Mouse (Mus musculus): ENCODE measurements around the gene Slc8b1. TPM values are rescaled to one million over a fixed set of nuclear protein-coding genes. Genes with fewer than 3 reads are reported as not detected.
A peak's percentile ranks its signal among the peaks of the same experiment; 100 is the strongest.

The Slc8b1 gene
- polyA plus RNA-seq (2014; fragmentation: Nextera tagmentation; extraction: Ambion mirVana), result 0.67 and 1.5 TPM in 2 replicates

- H3K4me2 ChIP-seq (ENCODE audit: low read length), result peak within 1 kb of the TSS; percentile 66
- no peaks in the 10 kb centered on the region for H3K9me3 ChIP-seq (replicated peaks; ENCODE audit: control insufficient read depth, low read length)
- WGBS, result under 1% methylated on average over 36 of the region's 36 CpGs
- peak; percentile 88 for DNase-seq (ENCODE audit: low spot score)
- peak; percentile 91 for ATAC-seq
- H3K4me1 ChIP-seq (ENCODE audit: control insufficient read depth, insufficient read depth, low read length), result peaks cover 6% of the 10 kb centered on the region
- no peaks in the 10 kb centered on the region for H3K36me3 ChIP-seq (ENCODE audit: control insufficient read depth, insufficient read depth, low read length)
- H3K4me3 ChIP-seq (ENCODE audit: low read depth, low read length), result peak within 1 kb of the TSS; percentile 34
- H3K9ac ChIP-seq (ENCODE audit: low read length), result peak within 1 kb of the TSS; percentile 43; the same call in 1 of the 2 replicates
- 0 out of 2 replicates have a peak, but pooled peaks cover 8% of the 10 kb centered on the region for H3K27me3 ChIP-seq (replicated peaks; ENCODE audit: control insufficient read depth, insufficient read depth, low read length)
- no peak within 1 kb of the TSS for H3K27ac ChIP-seq (ENCODE audit: low read depth, low read length)
These were observed at the start of gene Slc8b1 for GRCm38 (mm10) chr5:120510982-120511642. Gene Slc8b1 (plus strand): TSS chr5:120511168.

GRCm38 (mm10) chr5:120461902-120462301, 49.1 kb upstream of the Slc8b1 start:
- H3K4me2 ChIP-seq (ENCODE audit: low read length), result no peak overlapping the region
- no peaks in the 10 kb centered on the region for H3K9me3 ChIP-seq (replicated peaks; ENCODE audit: control insufficient read depth, low read length)
- no peaks in the 10 kb centered on the region for H3K36me3 ChIP-seq (ENCODE audit: control insufficient read depth, insufficient read depth, low read length)
- ATAC-seq (no peak), DNase-seq (ENCODE audit: low spot score) (no peak)
- no peaks in the 10 kb centered on the region for H3K4me1 ChIP-seq (ENCODE audit: control insufficient read depth, insufficient read depth, low read length)
- no peak overlapping the region for H3K4me3 ChIP-seq (ENCODE audit: low read depth, low read length)
- 76% methylated on average over 15 of the region's 15 CpGs for WGBS
- H3K27me3 ChIP-seq (replicated peaks; ENCODE audit: control insufficient read depth, insufficient read depth, low read length), result no peaks in the 10 kb centered on the region
- H3K9ac ChIP-seq (ENCODE audit: low read length), result no peak overlapping the region
- no peak overlapping the region for H3K27ac ChIP-seq (ENCODE audit: low read depth, low read length)

- Histone ChIP-seq H3K4me2 (ENCODE audit: low read length) (no peak overlapping the region), H3K27ac (ENCODE audit: low read depth, low read length) (no peak overlapping the region), H3K4me1 (ENCODE audit: control insufficient read depth, insufficient read depth, low read length) (no peaks in the 10 kb centered on the region), H3K27me3 (replicated peaks; ENCODE audit: control insufficient read depth, insufficient read depth, low read length) (no peaks in the 10 kb centered on the region), H3K9me3 (replicated peaks; ENCODE audit: control insufficient read depth, low read length) (no peaks in the 10 kb centered on the region), H3K4me3 (ENCODE audit: low read depth, low read length) (no peak overlapping the region), H3K36me3 (ENCODE audit: control insufficient read depth, insufficient read depth, low read length) (no peaks in the 10 kb centered on the region), H3K9ac (ENCODE audit: low read length) (no peak overlapping the region)
- ATAC-seq (no peak), DNase-seq (ENCODE audit: low spot score) (no peak)
- WGBS, result 77% methylated on average over 4 of the region's 4 CpGs
These were observed 46.6 kb upstream of the Slc8b1 start for GRCm38 (mm10) chr5:120464321-120464720.

- no peak for ATAC-seq
- no peak for DNase-seq (ENCODE audit: low spot score)
These were observed 45.9 kb upstream of the Slc8b1 start for GRCm38 (mm10) chr5:120465062-120465461.

GRCm38 (mm10) chr5:120465860-120466259, 45.1 kb upstream of the Slc8b1 start:
- no peak overlapping the region for H3K27ac ChIP-seq (ENCODE audit: low read depth, low read length)
- ATAC-seq, result no peak
- H3K36me3 ChIP-seq (ENCODE audit: control insufficient read depth, insufficient read depth, low read length), result no peaks in the 10 kb centered on the region
- DNase-seq (ENCODE audit: low spot score), result peak; percentile 50
- 61% methylated on average over 6 of the region's 6 CpGs for WGBS
- no peaks in the 10 kb centered on the region for H3K4me1 ChIP-seq (ENCODE audit: control insufficient read depth, insufficient read depth, low read length)
- no peak overlapping the region for H3K4me2 ChIP-seq (ENCODE audit: low read length)
- no peaks in the 10 kb centered on the region for H3K27me3 ChIP-seq (replicated peaks; ENCODE audit: control insufficient read depth, insufficient read depth, low read length)
- no peak overlapping the region for H3K9ac ChIP-seq (ENCODE audit: low read length)
- no peak overlapping the region for H3K4me3 ChIP-seq (ENCODE audit: low read depth, low read length)
- H3K9me3 ChIP-seq (replicated peaks; ENCODE audit: control insufficient read depth, low read length), result no peaks in the 10 kb centered on the region

More at GRCm38 (mm10) chr5:120465062-120465461, 45.9 kb upstream of the Slc8b1 start:
- 41% methylated on average over 5 of the region's 5 CpGs for WGBS
- Histone ChIP-seq H3K4me3 (ENCODE audit: low read depth, low read length) (no peak overlapping the region), H3K36me3 (ENCODE audit: control insufficient read depth, insufficient read depth, low read length) (no peaks in the 10 kb centered on the region), H3K4me1 (ENCODE audit: control insufficient read depth, insufficient read depth, low read length) (no peaks in the 10 kb centered on the region), H3K4me2 (ENCODE audit: low read length) (no peak overlapping the region), H3K9me3 (replicated peaks; ENCODE audit: control insufficient read depth, low read length) (no peaks in the 10 kb centered on the region), H3K27ac (ENCODE audit: low read depth, low read length) (no peak overlapping the region), H3K9ac (ENCODE audit: low read length) (no peak overlapping the region), H3K27me3 (replicated peaks; ENCODE audit: control insufficient read depth, insufficient read depth, low read length) (no peaks in the 10 kb centered on the region)

GRCm38 (mm10) chr5:120467026-120467425, 43.9 kb upstream of the Slc8b1 start:
- DNase-seq (ENCODE audit: low spot score) (no peak), ATAC-seq (no peak)
- H3K27ac ChIP-seq (ENCODE audit: low read depth, low read length), result no peak overlapping the region
- H3K9ac ChIP-seq (ENCODE audit: low read length), result peak overlapping the region; percentile 2; the same call in 1 of the 2 replicates
- H3K27me3 ChIP-seq (replicated peaks; ENCODE audit: control insufficient read depth, insufficient read depth, low read length), result no peaks in the 10 kb centered on the region
- no peak overlapping the region for H3K4me3 ChIP-seq (ENCODE audit: low read depth, low read length)
- no peaks in the 10 kb centered on the region for H3K9me3 ChIP-seq (replicated peaks; ENCODE audit: control insufficient read depth, low read length)
- H3K4me2 ChIP-seq (ENCODE audit: low read length), result 0 out of 2 replicates have a peak overlapping the region, but pooled peaks have one; percentile 7
- no peaks in the 10 kb centered on the region for H3K36me3 ChIP-seq (ENCODE audit: control insufficient read depth, insufficient read depth, low read length)
- WGBS, result 8% methylated on average over 4 of the region's 4 CpGs
- H3K4me1 ChIP-seq (ENCODE audit: control insufficient read depth, insufficient read depth, low read length), result no peaks in the 10 kb centered on the region

- no peak overlapping the region for H3K4me3 ChIP-seq (ENCODE audit: low read depth, low read length)
- H3K4me2 ChIP-seq (ENCODE audit: low read length), result no peak overlapping the region
- no peak overlapping the region for H3K9ac ChIP-seq (ENCODE audit: low read length)
- ATAC-seq (no peak), DNase-seq (ENCODE audit: low spot score) (no peak)
- no peaks in the 10 kb centered on the region for H3K4me1 ChIP-seq (ENCODE audit: control insufficient read depth, insufficient read depth, low read length)
- H3K27me3 ChIP-seq (replicated peaks; ENCODE audit: control insufficient read depth, insufficient read depth, low read length), result no peaks in the 10 kb centered on the region
- H3K27ac ChIP-seq (ENCODE audit: low read depth, low read length), result no peak overlapping the region
- H3K36me3 ChIP-seq (ENCODE audit: control insufficient read depth, insufficient read depth, low read length), result no peaks in the 10 kb centered on the region
- 90% methylated on average over 5 of the region's 5 CpGs for WGBS
- no peaks in the 10 kb centered on the region for H3K9me3 ChIP-seq (replicated peaks; ENCODE audit: control insufficient read depth, low read length)
These were observed 42.6 kb upstream of the Slc8b1 start for GRCm38 (mm10) chr5:120468336-120468735.

GRCm38 (mm10) chr5:120468830-120469229, 42.1 kb upstream of the Slc8b1 start:
- DNase-seq (ENCODE audit: low spot score), result no peak
- 88% methylated on average over 6 of the region's 6 CpGs for WGBS
- ATAC-seq, result no peak
- Histone ChIP-seq H3K27ac (ENCODE audit: low read depth, low read length) (no peak overlapping the region), H3K4me2 (ENCODE audit: low read length) (no peak overlapping the region), H3K9ac (ENCODE audit: low read length) (no peak overlapping the region), H3K4me1 (ENCODE audit: control insufficient read depth, insufficient read depth, low read length) (no peaks in the 10 kb centered on the region), H3K36me3 (ENCODE audit: control insufficient read depth, insufficient read depth, low read length) (no peaks in the 10 kb centered on the region), H3K9me3 (replicated peaks; ENCODE audit: control insufficient read depth, low read length) (no peaks in the 10 kb centered on the region), H3K27me3 (replicated peaks; ENCODE audit: control insufficient read depth, insufficient read depth, low read length) (no peaks in the 10 kb centered on the region), H3K4me3 (ENCODE audit: low read depth, low read length) (no peak overlapping the region)

GRCm38 (mm10) chr5:120471538-120471937, 39.4 kb upstream of the Slc8b1 start:
- DNase-seq (ENCODE audit: low spot score) (no peak), ATAC-seq (no peak)
- Histone ChIP-seq H3K9ac (ENCODE audit: low read length) (no peak overlapping the region), H3K27ac (ENCODE audit: low read depth, low read length) (no peak overlapping the region), H3K4me3 (ENCODE audit: low read depth, low read length) (no peak overlapping the region), H3K4me2 (ENCODE audit: low read length) (no peak overlapping the region), H3K4me1 (ENCODE audit: control insufficient read depth, insufficient read depth, low read length) (no peaks in the 10 kb centered on the region), H3K36me3 (ENCODE audit: control insufficient read depth, insufficient read depth, low read length) (no peaks in the 10 kb centered on the region), H3K9me3 (replicated peaks; ENCODE audit: control insufficient read depth, low read length) (no peaks in the 10 kb centered on the region), H3K27me3 (replicated peaks; ENCODE audit: control insufficient read depth, insufficient read depth, low read length) (no peaks in the 10 kb centered on the region)
- WGBS, result 56% methylated on average over 4 of the region's 4 CpGs

All from forebrain, embryonic 14.5 days (tissue).